Mouse (Mus musculus): Measurements from ENCODE around the gene Adam11. TPM values are rescaled to one million over a fixed set of nuclear protein-coding genes. Genes with fewer than 3 reads are reported as not detected.

The Adam11 gene
- polyA plus RNA-seq, 1 experiment from 2014 or later: 13.9 TPM

DNA sequence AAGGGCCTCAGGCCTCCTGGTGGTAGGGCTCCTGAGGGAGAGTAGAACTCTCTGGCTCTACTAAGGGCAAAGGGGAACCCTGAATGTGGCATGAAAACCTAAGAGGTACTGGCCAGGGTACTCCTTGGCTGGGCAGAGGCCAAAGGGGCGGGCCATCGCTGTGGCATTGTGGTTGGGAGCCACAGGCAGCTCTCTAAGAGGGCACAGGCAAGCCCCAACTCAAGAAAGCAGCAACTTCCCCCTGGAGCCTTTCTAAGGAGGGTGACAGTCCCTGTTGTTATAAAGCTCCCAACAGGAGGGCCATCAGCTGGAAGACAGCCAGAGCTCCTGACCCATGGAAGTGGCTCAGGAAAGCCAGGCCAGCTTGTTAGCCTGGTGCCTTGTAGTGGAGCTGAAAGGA, 2.3 kb upstream of the Adam11 start:
- no peaks in the 10 kb centered on the region for H3K36me3 ChIP-seq (replicated peaks; ENCODE audit: control insufficient read depth, insufficient read depth, low read depth, low read length)
- WGBS: 68% methylated on average over 2 of the region's 2 CpGs
- peaks cover 6% of the 10 kb centered on the region for H3K4me1 ChIP-seq (ENCODE audit: control insufficient read depth, insufficient read depth, low read length)
- no peaks in the 10 kb centered on the region for H3K9me3 ChIP-seq (replicated peaks; ENCODE audit: control insufficient read depth, low read length)
- H3K4me3 ChIP-seq (ENCODE audit: low read depth, low read length): no peak overlapping the region
- no peak overlapping the region for H3K4me2 ChIP-seq (ENCODE audit: low read depth, low read length)
- peaks cover 16% of the 10 kb centered on the region for H3K27me3 ChIP-seq (ENCODE audit: control insufficient read depth, insufficient read depth, low read length)
- ATAC-seq (replicated peaks; ENCODE audit: insufficient number of reproducible peaks, low FRiP score, low TSS enrichment, low read depth) (no peak), DNase-seq (ENCODE audit: low spot score) (no peak)
- H3K27ac ChIP-seq (replicated peaks; ENCODE audit: low read depth, low read length): no peak overlapping the region
- no peak overlapping the region for H3K9ac ChIP-seq (replicated peaks; ENCODE audit: low read length)

DNA sequence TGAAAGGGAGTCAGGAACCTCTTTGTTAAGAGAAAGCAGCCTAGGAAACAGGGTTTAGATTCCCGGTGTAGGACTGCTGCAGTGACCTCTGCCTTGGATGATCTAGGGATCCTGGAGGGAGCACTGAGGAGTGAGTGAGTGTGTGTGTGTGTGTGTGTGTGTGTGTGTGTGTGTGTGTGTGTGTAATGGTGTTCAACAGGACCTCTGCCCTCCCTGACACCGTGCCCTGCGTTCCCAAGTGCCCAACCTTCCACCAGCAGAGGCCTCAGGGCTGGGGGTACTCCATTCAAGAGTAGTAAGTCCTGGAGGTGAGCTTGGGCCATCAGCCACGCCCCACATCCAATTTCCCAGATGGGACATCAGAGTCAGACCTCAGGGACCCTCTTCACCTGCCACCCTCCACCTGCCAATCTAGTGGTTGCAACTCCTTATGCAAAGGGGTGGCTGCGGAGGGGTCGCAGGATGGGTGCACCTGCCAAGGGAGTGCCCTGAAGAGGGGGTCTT, 382 bp upstream of the Adam11 start:
- H3K4me1 ChIP-seq (ENCODE audit: control insufficient read depth, insufficient read depth, low read length): peaks cover 3% of the 10 kb centered on the region; the same call in 1 of the 2 replicates
- H3K4me3 ChIP-seq (ENCODE audit: low read depth, low read length): peak overlapping the region; percentile 53
- no peak for DNase-seq (ENCODE audit: low spot score)
- H3K9ac ChIP-seq (replicated peaks; ENCODE audit: low read length): peak overlapping the region; percentile 59
- H3K4me2 ChIP-seq (ENCODE audit: low read depth, low read length): peak overlapping the region; percentile 98
- H3K27ac ChIP-seq (replicated peaks; ENCODE audit: low read depth, low read length): no peak overlapping the region
- 16% methylated on average over 6 of the region's 6 CpGs for WGBS
- no peaks in the 10 kb centered on the region for H3K36me3 ChIP-seq (replicated peaks; ENCODE audit: control insufficient read depth, insufficient read depth, low read depth, low read length)
- peaks cover 16% of the 10 kb centered on the region for H3K27me3 ChIP-seq (ENCODE audit: control insufficient read depth, insufficient read depth, low read length)
- H3K9me3 ChIP-seq (replicated peaks; ENCODE audit: control insufficient read depth, low read length): no peaks in the 10 kb centered on the region
- no peak for ATAC-seq (replicated peaks; ENCODE audit: insufficient number of reproducible peaks, low FRiP score, low TSS enrichment, low read depth)

DNA sequence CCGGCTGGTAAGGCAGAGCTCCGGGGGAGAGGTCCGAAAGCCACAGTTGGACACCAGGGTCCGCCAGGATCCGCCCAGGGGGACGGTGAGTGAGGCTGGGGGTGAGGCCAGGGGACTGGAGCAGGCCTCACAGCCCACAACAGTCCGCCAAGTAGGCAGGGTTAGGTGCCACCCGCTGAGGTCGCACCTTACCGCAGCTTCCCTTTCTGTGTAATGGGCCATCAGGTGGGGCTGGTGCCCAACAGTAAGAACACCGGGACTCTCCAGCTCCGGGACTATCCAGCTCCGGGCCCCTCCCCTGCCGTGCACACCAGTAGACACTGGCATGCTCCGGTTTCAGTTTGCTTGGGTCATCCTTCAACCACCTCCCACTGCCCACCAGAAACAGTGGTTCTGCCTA, 1.0 kb downstream of the Adam11 start:
- ATAC-seq (replicated peaks; ENCODE audit: insufficient number of reproducible peaks, low FRiP score, low TSS enrichment, low read depth) (no peak), DNase-seq (ENCODE audit: low spot score) (no peak)
- Histone ChIP-seq H3K4me3 (ENCODE audit: low read depth, low read length) (peak overlapping the region; percentile 53), H3K27ac (replicated peaks; ENCODE audit: low read depth, low read length) (0 out of 2 replicates have a peak overlapping the region, but pooled peaks have one; percentile 22), H3K4me1 (ENCODE audit: control insufficient read depth, insufficient read depth, low read length) (peaks cover 3% of the 10 kb centered on the region; the same call in 1 of the 2 replicates), H3K9me3 (replicated peaks; ENCODE audit: control insufficient read depth, low read length) (no peaks in the 10 kb centered on the region), H3K27me3 (ENCODE audit: control insufficient read depth, insufficient read depth, low read length) (peaks cover 16% of the 10 kb centered on the region), H3K36me3 (replicated peaks; ENCODE audit: control insufficient read depth, insufficient read depth, low read depth, low read length) (no peaks in the 10 kb centered on the region), H3K9ac (replicated peaks; ENCODE audit: low read length) (peak overlapping the region; percentile 59), H3K4me2 (ENCODE audit: low read depth, low read length) (peak overlapping the region; percentile 98)
- WGBS: 8% methylated on average over 15 of the region's 15 CpGs

DNA sequence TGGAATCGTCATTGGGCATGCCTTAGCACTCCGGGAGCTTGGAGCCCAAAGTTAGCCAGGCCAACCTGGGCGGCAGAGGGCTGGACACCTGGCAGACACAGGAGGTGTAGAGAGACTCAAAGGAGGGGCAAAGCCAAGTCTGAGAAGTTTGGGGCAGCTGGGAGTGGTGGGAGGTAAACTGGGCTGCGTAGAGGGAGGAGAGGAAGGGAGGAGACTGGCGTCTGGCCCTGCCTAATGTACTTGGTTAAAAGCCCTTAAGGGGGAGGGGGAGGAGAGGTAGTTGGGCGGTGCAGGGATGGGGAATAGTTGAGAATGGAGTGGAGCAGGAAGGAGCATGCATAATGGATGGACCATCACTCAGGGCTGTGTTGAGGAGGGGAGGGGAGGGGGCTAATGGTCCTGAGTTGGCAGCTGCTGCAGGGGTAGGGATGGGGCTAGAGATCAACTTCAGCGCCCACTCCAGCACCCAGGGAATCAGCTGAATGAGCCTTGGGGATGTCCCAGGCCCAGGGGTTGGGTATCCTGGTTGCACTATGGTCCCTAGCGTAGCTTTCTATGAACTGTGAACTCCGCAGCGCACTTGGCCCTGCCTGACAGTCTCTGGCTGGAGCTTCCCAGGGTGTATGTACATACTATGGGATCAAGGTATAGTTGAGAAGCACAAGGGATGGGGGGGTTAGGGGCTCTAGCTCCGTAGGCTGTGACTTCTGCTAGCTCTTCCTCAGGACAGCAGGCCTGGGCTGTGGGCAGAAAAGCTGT, 1.9 kb downstream of the Adam11 start:
- no peak for DNase-seq (ENCODE audit: low spot score)
- peaks cover 3% of the 10 kb centered on the region for H3K4me1 ChIP-seq (ENCODE audit: control insufficient read depth, insufficient read depth, low read length)
- no peaks in the 10 kb centered on the region for H3K9me3 ChIP-seq (replicated peaks; ENCODE audit: control insufficient read depth, low read length)
- 53% methylated on average over 11 of the region's 11 CpGs for WGBS
- no peak overlapping the region for H3K9ac ChIP-seq (replicated peaks; ENCODE audit: low read length)
- H3K4me2 ChIP-seq (ENCODE audit: low read depth, low read length): no peak overlapping the region
- ATAC-seq (replicated peaks; ENCODE audit: insufficient number of reproducible peaks, low FRiP score, low TSS enrichment, low read depth): no peak; the same call in 1 of the 2 replicates
- H3K4me3 ChIP-seq (ENCODE audit: low read depth, low read length): no peak overlapping the region
- H3K36me3 ChIP-seq (replicated peaks; ENCODE audit: control insufficient read depth, insufficient read depth, low read depth, low read length): no peaks in the 10 kb centered on the region
- no peak overlapping the region for H3K27ac ChIP-seq (replicated peaks; ENCODE audit: low read depth, low read length)
- H3K27me3 ChIP-seq (ENCODE audit: control insufficient read depth, insufficient read depth, low read length): peaks cover 16% of the 10 kb centered on the region

DNA sequence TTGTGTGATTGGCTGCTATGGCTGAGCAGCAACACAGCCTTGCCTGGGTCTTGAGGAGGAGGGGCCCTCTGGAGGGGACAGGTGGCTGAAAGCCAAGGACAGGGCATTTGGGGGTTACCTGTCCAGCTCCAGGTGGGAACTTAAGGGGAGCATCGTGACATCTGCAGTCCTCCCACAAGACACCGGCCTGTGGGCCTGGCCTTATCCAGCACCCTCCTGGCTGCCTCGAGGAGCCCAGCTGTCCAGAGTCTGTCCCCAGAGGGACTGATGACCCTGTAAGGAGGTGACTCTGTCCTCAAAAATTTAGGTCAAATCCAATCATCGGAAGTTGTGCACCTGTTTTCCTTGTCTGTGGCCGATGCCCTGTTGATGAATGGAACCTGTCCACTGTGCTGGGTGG, 4.2 kb downstream of the Adam11 start:
- Histone ChIP-seq H3K9me3 (replicated peaks; ENCODE audit: control insufficient read depth, low read length) (no peaks in the 10 kb centered on the region), H3K27me3 (ENCODE audit: control insufficient read depth, insufficient read depth, low read length) (peaks cover 14% of the 10 kb centered on the region), H3K9ac (replicated peaks; ENCODE audit: low read length) (no peak overlapping the region), H3K4me1 (ENCODE audit: control insufficient read depth, insufficient read depth, low read length) (peaks cover 3% of the 10 kb centered on the region), H3K36me3 (replicated peaks; ENCODE audit: control insufficient read depth, insufficient read depth, low read depth, low read length) (no peaks in the 10 kb centered on the region), H3K27ac (replicated peaks; ENCODE audit: low read depth, low read length) (no peak overlapping the region), H3K4me2 (ENCODE audit: low read depth, low read length) (no peak overlapping the region), H3K4me3 (ENCODE audit: low read depth, low read length) (no peak overlapping the region)
- ATAC-seq (replicated peaks; ENCODE audit: insufficient number of reproducible peaks, low FRiP score, low TSS enrichment, low read depth) (no peak), DNase-seq (ENCODE audit: low spot score) (no peak)
- WGBS: 81% methylated on average over 5 of the region's 5 CpGs

DNA sequence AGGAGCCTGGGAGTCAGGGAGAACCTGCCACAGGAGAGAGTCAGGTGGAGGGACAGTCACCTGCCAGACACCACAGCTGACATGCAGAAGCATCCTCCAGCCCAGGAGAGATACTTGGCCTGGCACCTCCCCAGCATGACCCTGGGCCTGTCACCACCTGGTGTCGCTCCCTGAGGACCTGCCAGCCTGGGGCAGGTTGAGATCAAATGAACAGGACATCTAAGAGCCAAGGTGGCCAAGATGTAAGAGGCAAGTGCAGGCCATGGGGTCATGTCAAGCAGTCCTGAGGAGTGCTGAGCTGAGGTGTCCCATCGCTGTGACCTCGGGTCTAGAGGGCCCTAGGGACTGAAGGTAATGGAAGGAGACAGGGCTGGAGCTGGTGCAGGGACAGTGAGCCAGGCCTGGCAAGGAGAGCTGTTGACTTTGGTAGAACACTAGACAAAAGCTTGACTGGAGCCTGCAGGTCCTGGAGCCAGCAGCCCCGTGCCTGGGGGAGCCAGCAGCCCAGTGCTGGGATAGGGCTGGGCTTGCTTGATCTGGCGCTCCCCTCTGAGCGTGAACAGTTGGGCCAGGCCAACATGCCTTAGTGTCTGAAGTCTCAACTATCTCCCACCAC, 5.9 kb downstream of the Adam11 start:
- DNase-seq (ENCODE audit: low spot score) (no peak), ATAC-seq (replicated peaks; ENCODE audit: insufficient number of reproducible peaks, low FRiP score, low TSS enrichment, low read depth) (no peak)
- 66% methylated on average over 6 of the region's 6 CpGs for WGBS
- H3K27me3 ChIP-seq (ENCODE audit: control insufficient read depth, insufficient read depth, low read length): peaks cover 5% of the 10 kb centered on the region
- H3K9me3 ChIP-seq (replicated peaks; ENCODE audit: control insufficient read depth, low read length): no peaks in the 10 kb centered on the region
- H3K4me1 ChIP-seq (ENCODE audit: control insufficient read depth, insufficient read depth, low read length): peaks cover 16% of the 10 kb centered on the region
- H3K36me3 ChIP-seq (replicated peaks; ENCODE audit: control insufficient read depth, insufficient read depth, low read depth, low read length): no peaks in the 10 kb centered on the region
- H3K4me3 ChIP-seq (ENCODE audit: low read depth, low read length): no peak overlapping the region
- no peak overlapping the region for H3K4me2 ChIP-seq (ENCODE audit: low read depth, low read length)
- no peak overlapping the region for H3K27ac ChIP-seq (replicated peaks; ENCODE audit: low read depth, low read length)
- no peak overlapping the region for H3K9ac ChIP-seq (replicated peaks; ENCODE audit: low read length)

DNA sequence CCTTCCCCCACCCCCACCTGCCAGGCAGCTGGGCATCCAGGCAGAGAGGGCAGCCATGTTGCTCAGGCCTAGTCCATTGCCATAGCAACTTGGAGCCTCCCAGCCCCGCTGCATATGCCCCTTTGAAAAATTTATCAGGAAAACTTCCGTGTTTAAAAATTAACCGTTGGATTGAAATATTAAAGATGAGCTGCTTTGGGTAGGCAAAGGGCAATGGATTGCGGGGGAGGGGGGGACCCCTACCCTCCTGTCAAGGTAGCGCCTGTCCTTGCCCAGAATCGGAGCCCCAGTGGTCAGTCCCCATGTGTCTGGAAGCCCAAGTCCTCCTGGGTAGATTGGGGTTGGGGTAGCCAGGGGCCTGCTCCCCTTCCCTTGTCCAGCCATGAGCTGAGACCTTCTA, 7.9 kb downstream of the Adam11 start:
- no peaks in the 10 kb centered on the region for H3K36me3 ChIP-seq (replicated peaks; ENCODE audit: control insufficient read depth, insufficient read depth, low read depth, low read length)
- H3K9me3 ChIP-seq (replicated peaks; ENCODE audit: control insufficient read depth, low read length): no peaks in the 10 kb centered on the region
- H3K4me2 ChIP-seq (ENCODE audit: low read depth, low read length): no peak overlapping the region
- DNase-seq (ENCODE audit: low spot score): no peak
- no peaks in the 10 kb centered on the region for H3K27me3 ChIP-seq (ENCODE audit: control insufficient read depth, insufficient read depth, low read length)
- H3K4me1 ChIP-seq (ENCODE audit: control insufficient read depth, insufficient read depth, low read length): peaks cover 24% of the 10 kb centered on the region
- whole genome bisulfite sequencing: 91% methylated on average over 6 of the region's 6 CpGs
- no peak overlapping the region for H3K27ac ChIP-seq (replicated peaks; ENCODE audit: low read depth, low read length)
- H3K4me3 ChIP-seq (ENCODE audit: low read depth, low read length): no peak overlapping the region
- no peak for ATAC-seq (replicated peaks; ENCODE audit: insufficient number of reproducible peaks, low FRiP score, low TSS enrichment, low read depth)
- H3K9ac ChIP-seq (replicated peaks; ENCODE audit: low read length): no peak overlapping the region
